Mouse (Mus musculus): ENCODE results near the gene Fbp2. TPM values are rescaled to one million over a fixed set of nuclear protein-coding genes. Genes with fewer than 3 reads are reported as not detected.

The Fbp2 gene
- polyA plus RNA-seq (2012; rRNA removed) = 0.10 TPM in 1 of 2 replicates, not detected in the other

GRCm38 (mm10) chr13:62857941-62858915 lies at the start of gene Fbp2:
Fbp2 (minus strand) TSS chr13:62858422.
- Histone ChIP-seq H3K4me1 (ENCODE audit: control insufficient read depth, insufficient read depth, low read length) (no peaks in the 10 kb centered on the region), H3K27ac (ENCODE audit: insufficient read depth, low read length) (no peak within 1 kb of the TSS), H3K4me3 (ENCODE audit: insufficient read depth, low read length) (no peak within 1 kb of the TSS)
- TF ChIP-seq CTCF (IDR thresholded peaks at IDR 0.05; ENCODE audit: extremely low read depth, insufficient read depth, low read length) (no peak), POLR2A (IDR thresholded peaks at IDR 0.05; ENCODE audit: extremely low read depth, insufficient read depth, low read length) (no peak)

DNA sequence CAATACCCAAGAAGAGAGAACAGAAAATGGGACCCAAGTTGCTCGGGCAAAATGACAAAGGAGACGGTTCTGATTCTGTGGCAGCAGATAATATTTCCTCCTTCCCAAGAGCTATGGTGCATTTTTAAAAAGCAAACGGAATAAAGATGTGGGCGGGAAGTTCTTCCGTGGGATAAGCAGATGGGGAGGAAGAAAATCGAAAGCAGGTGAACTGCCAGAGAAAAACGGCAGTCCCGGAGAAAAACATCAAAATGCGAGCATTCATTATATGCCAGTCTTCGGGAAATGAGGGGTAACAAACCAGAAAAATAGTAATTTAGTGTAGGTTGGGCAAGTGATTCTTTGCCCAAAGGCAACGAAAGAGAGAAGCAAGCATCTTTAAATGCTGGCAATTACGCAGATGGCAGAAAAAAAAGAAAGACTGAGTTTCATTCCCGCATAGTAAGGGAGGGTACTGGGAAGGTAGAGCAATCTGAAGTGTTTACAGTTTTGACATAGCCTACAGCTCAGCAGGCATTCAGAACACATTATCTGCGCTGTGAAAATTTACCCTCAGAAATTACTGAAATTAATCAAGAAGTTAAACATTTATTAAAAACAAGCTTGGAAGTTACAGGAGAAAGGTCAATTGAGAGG lies 49.4 kb upstream of the Fbp2 start:
- Histone ChIP-seq H3K27ac (ENCODE audit: insufficient read depth, low read length) (peak overlapping the region; percentile 74), H3K4me1 (ENCODE audit: control insufficient read depth, insufficient read depth, low read length) (peaks cover 10% of the 10 kb centered on the region), H3K4me3 (ENCODE audit: insufficient read depth, low read length) (no peak overlapping the region)
- TF ChIP-seq POLR2A (IDR thresholded peaks at IDR 0.05; ENCODE audit: extremely low read depth, insufficient read depth, low read length) (no peak), CTCF (IDR thresholded peaks at IDR 0.05; ENCODE audit: extremely low read depth, insufficient read depth, low read length) (no peak)

GRCm38 (mm10) chr13:62901139-62901538 lies 42.9 kb upstream of the Fbp2 start:
- Histone ChIP-seq H3K4me3 (ENCODE audit: insufficient read depth, low read length) (no peak overlapping the region), H3K4me1 (ENCODE audit: control insufficient read depth, insufficient read depth, low read length) (peaks cover 1% of the 10 kb centered on the region), H3K27ac (ENCODE audit: insufficient read depth, low read length) (no peak overlapping the region)
- no peak for TF ChIP-seq POLR2A (IDR thresholded peaks at IDR 0.05; ENCODE audit: extremely low read depth, insufficient read depth, low read length)
- TF ChIP-seq CTCF (IDR thresholded peaks at IDR 0.05; ENCODE audit: extremely low read depth, insufficient read depth, low read length) = no peak

- peaks cover 1% of the 10 kb centered on the region for H3K4me1 ChIP-seq (ENCODE audit: control insufficient read depth, insufficient read depth, low read length)
- TF ChIP-seq POLR2A (IDR thresholded peaks at IDR 0.05; ENCODE audit: extremely low read depth, insufficient read depth, low read length) (no peak), CTCF (IDR thresholded peaks at IDR 0.05; ENCODE audit: extremely low read depth, insufficient read depth, low read length) (no peak)
- no peak overlapping the region for H3K4me3 ChIP-seq (ENCODE audit: insufficient read depth, low read length)
- peak overlapping the region; percentile 75 for H3K27ac ChIP-seq (ENCODE audit: insufficient read depth, low read length)
Measured at GRCm38 (mm10) chr13:62897927-62898646, 39.9 kb upstream of the Fbp2 start.

DNA sequence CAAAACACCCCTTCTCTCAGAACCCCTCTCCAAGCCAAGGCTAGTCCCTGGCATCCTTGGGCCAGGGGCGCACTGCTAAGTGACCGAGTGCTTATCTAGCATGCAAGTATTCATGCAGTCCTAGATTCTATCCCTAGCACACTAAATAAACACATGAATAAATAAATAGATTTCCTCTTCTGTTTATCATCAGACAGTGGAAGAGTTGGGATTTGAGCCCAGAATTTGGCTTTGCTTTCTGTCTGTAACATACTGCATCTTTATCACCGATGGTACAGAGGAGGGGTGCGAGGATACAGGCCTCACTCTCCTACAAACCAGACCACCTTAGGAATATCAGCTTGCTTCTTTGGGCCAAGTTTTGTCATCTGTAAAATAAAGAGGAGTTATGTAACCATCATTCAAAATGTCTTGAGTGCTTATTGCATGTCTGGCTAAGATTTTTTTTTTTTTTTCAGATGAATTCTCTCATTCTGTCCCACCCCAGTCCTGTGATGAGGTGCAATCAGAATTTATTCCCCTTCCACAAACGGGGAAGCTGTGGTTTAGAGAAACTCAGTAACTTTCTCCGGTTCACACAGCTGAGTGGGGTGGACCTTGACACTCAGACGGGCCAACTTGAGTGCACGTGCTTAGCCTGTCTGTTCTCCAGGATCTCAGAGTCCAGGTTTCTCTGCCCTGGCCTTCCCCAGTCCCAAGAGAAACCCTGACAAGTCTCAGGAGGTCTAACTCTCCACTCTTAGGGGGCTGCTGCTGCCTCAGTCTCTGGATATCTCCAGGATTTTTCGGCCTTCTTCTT lies 35.0 kb upstream of the Fbp2 start:
- Histone ChIP-seq H3K27ac (ENCODE audit: insufficient read depth, low read length) (no peak overlapping the region; the same call in 1 of the 2 replicates), H3K4me3 (ENCODE audit: insufficient read depth, low read length) (no peak overlapping the region), H3K4me1 (ENCODE audit: control insufficient read depth, insufficient read depth, low read length) (peaks cover 1% of the 10 kb centered on the region; the same call in 1 of the 2 replicates)
- TF ChIP-seq CTCF (IDR thresholded peaks at IDR 0.05; ENCODE audit: extremely low read depth, insufficient read depth, low read length) = no peak
- TF ChIP-seq POLR2A (IDR thresholded peaks at IDR 0.05; ENCODE audit: extremely low read depth, insufficient read depth, low read length) = no peak

DNA sequence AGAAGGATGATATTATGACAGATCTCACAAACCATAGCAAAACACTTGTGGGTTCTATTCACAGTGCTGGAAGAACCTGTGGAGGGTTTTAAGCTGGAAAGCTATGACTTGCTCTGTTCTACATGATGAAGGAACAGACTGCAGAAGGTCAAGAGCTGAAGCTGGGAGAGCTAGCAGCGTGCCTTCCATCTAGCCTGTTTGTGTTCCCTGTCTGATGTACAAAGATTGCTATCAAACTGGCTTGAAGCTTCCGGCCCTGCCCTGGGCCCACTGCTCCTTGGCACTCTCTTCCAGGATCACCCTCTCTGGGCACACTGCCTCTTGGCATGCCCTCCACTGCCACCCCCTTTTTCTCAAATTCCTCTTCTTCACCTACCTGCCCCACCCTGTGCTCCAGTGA lies 31.1 kb upstream of the Fbp2 start:
- TF ChIP-seq POLR2A (IDR thresholded peaks at IDR 0.05; ENCODE audit: extremely low read depth, insufficient read depth, low read length) = no peak
- TF ChIP-seq CTCF (IDR thresholded peaks at IDR 0.05; ENCODE audit: extremely low read depth, insufficient read depth, low read length) = no peak
- no peaks in the 10 kb centered on the region for H3K4me1 ChIP-seq (ENCODE audit: control insufficient read depth, insufficient read depth, low read length)
- H3K27ac ChIP-seq (ENCODE audit: insufficient read depth, low read length) = no peak overlapping the region
- no peak overlapping the region for H3K4me3 ChIP-seq (ENCODE audit: insufficient read depth, low read length)

DNA sequence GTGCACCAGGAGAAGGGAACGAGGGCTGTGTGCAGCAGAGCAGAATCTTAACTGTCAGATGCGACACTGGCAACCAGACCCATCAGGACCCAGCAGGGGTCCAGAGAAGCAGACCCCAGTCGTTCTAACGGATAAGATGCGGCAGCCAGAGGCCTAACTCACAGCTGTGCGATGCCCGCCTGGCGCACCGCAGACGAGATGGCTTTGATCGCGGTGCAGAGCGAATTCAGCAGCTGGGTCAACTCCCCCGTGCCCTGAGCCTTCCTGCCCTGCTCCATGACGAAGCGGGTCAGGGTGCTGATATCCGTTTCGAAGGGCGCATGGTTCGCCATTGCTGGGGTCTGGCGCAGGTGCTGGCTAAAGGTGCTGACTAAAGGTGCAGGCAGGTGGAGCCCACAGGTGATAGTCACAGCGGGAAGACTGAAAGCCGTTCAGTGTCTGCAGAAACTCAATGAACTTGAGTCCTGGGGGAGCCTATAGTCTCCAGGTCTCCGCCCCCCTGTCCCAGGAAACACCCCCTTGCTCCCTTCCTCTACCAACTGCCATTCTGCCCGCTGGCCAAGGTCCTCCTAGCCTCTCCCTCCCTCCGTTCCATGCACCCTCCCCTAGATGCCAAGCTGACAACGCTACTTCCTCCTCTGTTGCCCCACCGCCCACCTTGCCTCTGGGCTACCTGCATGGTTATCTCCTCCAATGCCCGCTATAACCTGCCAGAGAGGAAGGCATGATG lies 29.7 kb upstream of the Fbp2 start, which contains the start of gene Fbp1:
Gene Fbp1, minus strand, starts transcription at position 571 of the 730 bp plus-strand sequence.
- Histone ChIP-seq H3K4me1 (ENCODE audit: control insufficient read depth, insufficient read depth, low read length) (no peaks in the 10 kb centered on the region), H3K4me3 (ENCODE audit: insufficient read depth, low read length) (no peak within 1 kb of the TSS), H3K27ac (ENCODE audit: insufficient read depth, low read length) (no peak within 1 kb of the TSS)
- TF ChIP-seq CTCF (IDR thresholded peaks at IDR 0.05; ENCODE audit: extremely low read depth, insufficient read depth, low read length) (no peak), POLR2A (IDR thresholded peaks at IDR 0.05; ENCODE audit: extremely low read depth, insufficient read depth, low read length) (no peak)

DNA sequence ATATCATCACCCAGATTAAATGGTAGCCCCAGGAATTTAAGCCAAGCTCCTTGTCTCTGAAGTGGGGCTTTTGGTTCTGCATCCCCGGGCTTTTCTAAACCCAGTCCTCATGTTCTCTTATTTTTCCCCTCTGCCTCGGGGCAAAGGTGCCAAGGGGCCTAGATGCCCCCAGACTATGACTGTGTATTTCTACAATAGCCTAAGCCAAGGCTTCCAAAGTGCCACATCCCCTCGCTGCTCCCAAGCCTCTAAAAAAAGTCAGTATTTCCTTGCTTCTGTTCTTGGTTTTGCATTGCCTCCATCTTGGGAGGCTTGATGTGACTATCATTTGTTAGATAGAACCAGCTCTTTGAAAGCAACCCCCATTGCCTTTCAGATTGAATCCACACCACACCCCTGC lies 26.3 kb upstream of the Fbp2 start:
- no peaks in the 10 kb centered on the region for H3K4me1 ChIP-seq (ENCODE audit: control insufficient read depth, insufficient read depth, low read length)
- H3K27ac ChIP-seq (ENCODE audit: insufficient read depth, low read length) = no peak overlapping the region
- no peak overlapping the region for H3K4me3 ChIP-seq (ENCODE audit: insufficient read depth, low read length)
- TF ChIP-seq POLR2A (IDR thresholded peaks at IDR 0.05; ENCODE audit: extremely low read depth, insufficient read depth, low read length) (no peak), CTCF (IDR thresholded peaks at IDR 0.05; ENCODE audit: extremely low read depth, insufficient read depth, low read length) (no peak)

All from cortical plate, adult 2 months (tissue).